Mouse (Mus musculus) cerebellum, adult 2 months (tissue): ENCODE measurements around the gene B230104I21Rik.

Source experiments
- CTCF ChIP-seq: fragments of 200-500 bp; IDR thresholded peaks from 2 replicates; pipeline ENCODE4 v1.5.1; 2011; ENCODE audit warnings: low read depth, mild to moderate bottlenecking, control low read depth, low read length, moderate library complexity, borderline replicate concordance; ENCODE audit not compliant: insufficient read depth
- POLR2A ChIP-seq: fragments of 200-500 bp; IDR thresholded peaks from 2 replicates; pipeline ENCODE4 v1.6.1; 2011; ENCODE audit warnings: low read length, control low read depth, borderline replicate concordance; ENCODE audit not compliant: insufficient read depth

DNA sequence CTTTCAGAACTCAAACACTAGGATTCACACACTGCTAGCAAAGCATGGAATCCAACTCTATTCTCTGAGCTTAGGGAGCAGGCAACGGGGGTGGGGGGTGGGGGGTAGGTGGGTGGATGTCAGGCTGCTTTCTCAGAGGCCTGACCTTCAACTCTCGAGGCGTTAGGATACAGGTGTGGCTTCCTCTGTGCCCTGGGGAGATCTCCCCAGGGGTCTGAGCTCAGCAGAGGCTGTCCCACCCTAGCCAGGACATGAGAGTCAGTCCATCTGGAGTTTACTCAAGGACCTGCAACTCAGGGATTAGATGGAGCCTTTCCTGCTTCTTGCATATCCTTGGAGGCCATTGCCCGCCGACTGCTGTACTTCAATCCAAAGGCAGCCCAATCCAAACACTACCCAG, 33.2 kb downstream of the B230104I21Rik start:
- no peak for TF ChIP-seq CTCF
- TF ChIP-seq POLR2A, result no peak
